Mouse (Mus musculus) small intestine, adult 2 months (tissue): ENCODE measurements around the gene Cdca7. TPM values are rescaled to one million over a fixed set of nuclear protein-coding genes. Genes with fewer than 3 reads are reported as not detected.
A peak's percentile ranks its signal among the peaks of the same experiment; 100 is the strongest.

Experiments
- H3K27ac ChIP-seq: fragments of 200-500 bp; 2 replicates; pipeline ENCODE4 v1.5.1; 2012; ENCODE audit warnings: low read depth, low read length, control low read depth, inconsistent platforms; ENCODE audit not compliant: insufficient read depth
- H3K27me3 ChIP-seq: fragments of 200-500 bp; 2 replicates; pipeline ENCODE4 v1.6.1; 2012; ENCODE audit warnings: mild to moderate bottlenecking, moderate library complexity, low read length, inconsistent platforms; ENCODE audit not compliant: control insufficient read depth, insufficient read depth
- H3K36me3 ChIP-seq: fragments of 200-500 bp; 2 replicates; pipeline ENCODE4 v1.6.1; 2012; ENCODE audit warnings: mild to moderate bottlenecking, low read length, control low read depth, inconsistent platforms; ENCODE audit not compliant: control insufficient read depth, insufficient read depth
- H3K4me1 ChIP-seq: fragments of 200-500 bp; 2 replicates; pipeline ENCODE4 v1.6.1; 2012; ENCODE audit warnings: low read length, inconsistent platforms, mixed read lengths; ENCODE audit not compliant: control insufficient read depth, insufficient read depth, insufficient read length
- H3K4me3 ChIP-seq: fragments of 200-500 bp; 2 replicates; pipeline ENCODE4 v1.5.1; 2012; ENCODE audit warnings: low read depth, mild to moderate bottlenecking, control low read depth, inconsistent platforms, low read length, moderate library complexity
- CTCF ChIP-seq: fragments of 200-500 bp; IDR thresholded peaks from 2 replicates; pipeline ENCODE4 v1.5.1; 2012; ENCODE audit warnings: low read depth, mild to moderate bottlenecking, control low read depth, inconsistent platforms, low read length, moderate library complexity, mixed read lengths; ENCODE audit not compliant: insufficient replicate concordance, insufficient read length; ENCODE audit errors: extremely low read depth
- POLR2A ChIP-seq: fragments of 200-500 bp; IDR thresholded peaks from 2 replicates; pipeline ENCODE4 v1.6.1; 2012; ENCODE audit warnings: low read depth, mild to moderate bottlenecking, control low read depth, inconsistent platforms, low read length, moderate library complexity
- WGBS: fragments of 180-500 bp; shearing (Covaris S2); methylation state at CpG from one replicate; pipeline ENCODE4 v1.1.7; 2018; 5-methylcytosine and 5-hydroxymethylcytosine counted together
- polyA plus RNA-seq: library from polyadenylated mRNA; depleted of rRNA; stranded (reverse); fragments of >200 nt; gene quantifications from 2 replicates; pipeline ENCODE4 v1.2.3, GENCODE M21; 2012

The Cdca7 gene
- polyA plus RNA-seq, 1 experiment: 11.5 TPM

DNA sequence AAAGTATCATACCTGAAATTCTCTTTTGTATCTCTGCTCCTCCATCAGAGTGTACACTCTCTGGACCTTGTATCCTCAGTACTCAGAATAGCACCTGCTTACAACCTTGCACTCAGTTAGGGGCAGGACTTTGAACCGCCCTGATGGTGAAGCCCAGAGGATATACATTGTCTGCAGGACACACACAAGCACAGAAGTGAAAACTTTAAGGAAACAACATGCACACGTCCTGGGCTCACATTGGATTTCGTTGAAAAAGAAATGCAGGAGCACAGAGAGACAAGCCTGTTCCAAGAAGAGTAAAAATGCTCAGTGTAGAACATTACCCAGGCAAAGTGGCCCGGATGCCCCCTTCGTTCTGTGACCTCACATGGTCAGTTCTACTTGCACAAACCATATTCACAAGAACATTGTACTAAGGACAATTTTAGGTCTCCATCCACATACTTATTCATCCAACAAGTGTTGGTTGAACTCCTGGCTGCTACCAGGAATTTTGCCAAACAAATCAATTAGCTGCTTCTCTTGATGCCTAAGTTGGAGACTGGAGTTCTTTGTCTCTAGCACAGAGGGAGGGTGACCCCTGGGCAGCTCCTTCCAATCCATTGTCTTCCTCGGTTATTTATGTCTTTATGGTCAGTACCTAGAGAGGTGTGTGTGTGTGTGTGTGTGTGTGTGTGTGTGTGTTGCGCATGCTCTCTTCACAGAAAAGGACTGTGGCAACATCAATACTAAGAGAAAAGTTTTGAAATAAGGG is 1.2 kb upstream of the Cdca7 start:
- H3K4me1 ChIP-seq: peaks cover 13% of the 10 kb centered on the region; the same call in 1 of the 2 replicates
- TF ChIP-seq CTCF (no peak), POLR2A (no peak)
- H3K36me3 ChIP-seq: 0 out of 2 replicates have a peak, but pooled peaks cover 2% of the 10 kb centered on the region
- WGBS: 18% methylated on average over 7 of the region's 7 CpGs
- H3K4me3 ChIP-seq: no peak overlapping the region
- no peaks in the 10 kb centered on the region for H3K27me3 ChIP-seq
- peak overlapping the region; percentile 54 for H3K27ac ChIP-seq

DNA sequence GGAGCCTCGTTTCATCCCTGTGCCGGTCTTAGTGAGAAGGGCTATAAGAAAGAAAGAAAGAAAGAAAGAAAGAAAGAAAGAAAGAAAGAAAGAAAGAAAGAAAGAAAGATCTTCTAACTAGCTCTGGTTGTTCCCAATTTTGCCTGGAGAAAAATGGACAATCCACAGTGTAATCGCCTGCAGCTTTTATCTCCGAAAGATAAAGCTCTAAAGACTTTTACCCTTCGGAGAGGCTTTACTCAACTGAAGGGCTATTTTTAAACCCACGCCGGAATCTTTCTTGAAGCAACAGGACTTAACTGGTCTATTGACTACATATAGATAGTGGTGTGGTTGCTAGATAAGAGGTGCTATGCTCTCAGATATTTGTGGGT is 549 bp upstream of the Cdca7 start:
- TF ChIP-seq POLR2A: no peak
- no peak for TF ChIP-seq CTCF
- Histone ChIP-seq H3K27ac (peak overlapping the region; percentile 78; the same call in 1 of the 2 replicates), H3K36me3 (0 out of 2 replicates have a peak, but pooled peaks cover 2% of the 10 kb centered on the region), H3K4me3 (peak overlapping the region; percentile 74; the same call in 1 of the 2 replicates), H3K27me3 (no peaks in the 10 kb centered on the region), H3K4me1 (peaks cover 18% of the 10 kb centered on the region; the same call in 1 of the 2 replicates)
- WGBS: under 1% methylated on average over 7 of the region's 7 CpGs

DNA sequence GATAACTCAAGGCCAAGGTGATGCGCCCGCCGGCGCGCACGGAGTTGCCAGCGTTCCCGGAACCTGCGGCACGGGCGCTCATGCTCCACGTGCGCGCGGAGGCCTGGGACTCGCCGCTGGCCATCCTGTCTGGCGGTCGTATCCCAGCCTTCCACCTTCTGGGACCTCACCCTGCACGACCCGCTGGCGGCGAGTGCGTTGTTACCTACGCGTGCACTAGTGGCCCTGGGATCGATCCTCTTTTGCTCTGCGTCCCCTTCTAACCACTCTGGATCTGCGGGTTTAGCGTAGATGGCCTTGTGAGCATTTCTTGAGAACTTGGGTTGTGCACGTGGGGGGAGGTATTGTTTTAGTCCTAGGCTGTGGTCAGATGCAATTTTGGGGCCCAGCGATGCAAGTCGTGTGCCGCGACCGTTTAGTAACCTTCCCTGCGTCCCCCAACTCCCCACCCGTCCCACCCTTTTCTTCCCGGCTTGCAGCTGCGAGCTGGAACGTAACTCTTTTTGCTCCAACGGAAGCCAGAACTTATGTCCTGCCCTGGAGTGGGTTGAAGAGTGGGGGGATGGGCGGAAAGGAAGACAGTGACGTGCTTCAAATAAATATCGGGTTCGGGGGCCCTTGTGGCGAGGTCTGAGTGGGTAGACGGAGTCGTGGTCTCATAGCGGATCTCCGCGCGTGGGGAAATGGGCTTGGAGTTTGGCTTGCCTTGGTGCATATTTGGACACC is 690 bp downstream of the Cdca7 start:
- TF ChIP-seq POLR2A (no peak), CTCF (no peak)
- H3K4me3 ChIP-seq: peak overlapping the region; percentile 74
- peaks cover 16% of the 10 kb centered on the region; the same call in 1 of the 2 replicates for H3K4me1 ChIP-seq
- peak overlapping the region; percentile 78 for H3K27ac ChIP-seq
- WGBS: under 1% methylated on average over 53 of the region's 53 CpGs
- H3K36me3 ChIP-seq: peaks cover 5% of the 10 kb centered on the region; the same call in 1 of the 2 replicates
- no peaks in the 10 kb centered on the region for H3K27me3 ChIP-seq

DNA sequence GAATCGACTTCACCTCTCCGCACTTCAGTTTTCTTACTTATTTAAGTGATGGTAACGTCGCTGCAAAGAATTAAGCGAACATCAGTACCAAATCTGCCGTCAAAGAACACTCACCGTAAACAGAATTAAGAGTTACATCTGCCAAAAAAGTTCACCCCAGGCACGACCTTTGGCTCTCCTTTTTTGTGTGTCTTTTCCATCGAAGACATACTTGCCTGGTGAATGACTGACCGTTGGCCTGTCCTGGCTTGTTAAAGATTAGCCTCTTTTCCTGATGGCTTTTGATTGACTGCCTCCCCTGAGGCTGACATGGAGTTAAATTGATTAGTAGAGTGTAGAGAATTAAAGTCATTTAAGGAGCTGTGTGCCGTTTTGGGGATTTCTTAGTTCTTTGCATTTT is 1.3 kb downstream of the Cdca7 start:
- peaks cover 10% of the 10 kb centered on the region for H3K36me3 ChIP-seq
- peaks cover 12% of the 10 kb centered on the region; the same call in 1 of the 2 replicates for H3K4me1 ChIP-seq
- no peaks in the 10 kb centered on the region for H3K27me3 ChIP-seq
- TF ChIP-seq CTCF (no peak), POLR2A (no peak)
- H3K27ac ChIP-seq: peak overlapping the region; percentile 44; the same call in 1 of the 2 replicates
- WGBS: 3% methylated on average over 11 of the region's 11 CpGs
- peak overlapping the region; percentile 74 for H3K4me3 ChIP-seq

DNA sequence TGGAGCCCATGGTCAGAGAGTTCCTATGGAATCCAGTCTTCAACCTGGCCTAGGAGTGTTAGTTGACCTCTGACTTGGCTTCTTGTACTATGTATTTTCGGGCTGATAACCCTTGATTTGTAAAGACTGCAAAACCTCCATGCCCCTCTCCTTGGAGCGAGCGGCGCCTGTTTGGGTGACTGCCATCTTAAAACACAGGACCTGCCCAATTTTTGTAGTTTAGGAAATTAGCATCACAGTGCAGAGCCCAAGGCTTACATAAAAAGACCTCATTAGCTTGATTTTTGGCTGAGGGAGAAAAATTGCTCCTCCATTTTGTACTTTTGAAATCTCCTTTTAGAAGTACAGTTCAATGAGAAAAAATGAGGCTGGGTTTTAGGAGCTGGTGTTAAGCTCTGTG is 2.2 kb downstream of the Cdca7 start:
- Histone ChIP-seq H3K36me3 (peaks cover 14% of the 10 kb centered on the region), H3K27ac (no peak overlapping the region), H3K4me1 (peaks cover 12% of the 10 kb centered on the region; the same call in 1 of the 2 replicates), H3K27me3 (no peaks in the 10 kb centered on the region), H3K4me3 (peak overlapping the region; percentile 25; the same call in 1 of the 2 replicates)
- WGBS: 38% methylated on average over 4 of the region's 4 CpGs
- no peak for TF ChIP-seq POLR2A
- no peak for TF ChIP-seq CTCF

DNA sequence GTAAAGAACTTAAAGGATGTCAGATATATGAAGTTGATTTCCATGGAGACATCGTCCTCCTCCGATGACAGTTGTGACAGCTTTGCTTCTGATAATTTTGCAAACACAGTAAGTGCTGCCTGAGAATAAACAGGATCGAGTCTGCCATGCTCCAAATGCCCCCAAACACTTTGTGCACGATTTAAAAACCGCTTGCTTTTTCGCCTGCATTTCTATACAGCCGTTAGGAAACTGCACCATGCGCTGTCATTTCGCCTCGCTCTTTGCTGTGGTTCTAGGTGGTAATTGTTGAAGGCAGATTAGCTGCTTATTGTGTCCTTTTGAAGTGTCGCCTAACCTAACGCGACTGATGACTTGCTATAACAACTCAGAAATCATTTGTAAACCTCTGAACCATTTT is 3.0 kb downstream of the Cdca7 start:
- H3K27me3 ChIP-seq: no peaks in the 10 kb centered on the region
- H3K27ac ChIP-seq: no peak overlapping the region
- 30% methylated on average over 13 of the region's 13 CpGs for WGBS
- H3K4me1 ChIP-seq: peaks cover 10% of the 10 kb centered on the region; the same call in 1 of the 2 replicates
- peak overlapping the region; percentile 22 for H3K4me3 ChIP-seq
- H3K36me3 ChIP-seq: peaks cover 21% of the 10 kb centered on the region
- TF ChIP-seq POLR2A (no peak), CTCF (no peak)

DNA sequence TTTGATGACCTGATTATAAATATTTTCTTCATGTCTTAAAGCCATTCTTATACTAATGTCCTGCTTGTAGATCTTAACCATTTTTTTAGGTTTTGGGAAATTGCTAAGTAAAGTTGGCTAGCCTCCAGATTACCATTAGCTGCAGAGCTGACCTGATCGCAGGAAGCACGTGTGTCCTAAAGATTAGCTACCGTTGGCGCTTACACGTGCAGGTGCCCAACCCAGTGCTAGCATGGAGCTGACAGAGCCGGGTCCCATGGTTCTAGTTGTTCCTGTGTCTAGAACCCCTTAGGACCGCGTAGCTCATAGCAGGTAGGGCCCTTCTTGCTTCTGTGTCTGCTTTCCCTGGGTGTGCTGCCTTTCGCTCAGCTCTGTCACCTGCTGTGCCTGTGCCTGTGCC is 3.9 kb downstream of the Cdca7 start:
- H3K4me3 ChIP-seq: peak overlapping the region; percentile 18
- TF ChIP-seq POLR2A (no peak), CTCF (no peak)
- H3K27ac ChIP-seq: no peak overlapping the region
- H3K36me3 ChIP-seq: peaks cover 28% of the 10 kb centered on the region
- H3K4me1 ChIP-seq: peaks cover 8% of the 10 kb centered on the region; the same call in 1 of the 2 replicates
- H3K27me3 ChIP-seq: no peaks in the 10 kb centered on the region
- WGBS: 36% methylated on average over 9 of the region's 9 CpGs
